Mouse (Mus musculus) intestine, postnatal 0 days (tissue): ENCODE data around the gene Arid5a. TPM values are rescaled to one million over a fixed set of nuclear protein-coding genes. Genes with fewer than 3 reads are reported as not detected.

Source experiments
- ATAC-seq: fragments of 200-750 bp; cut with Nextera tagmentation; 2 replicates; pipeline ENCODE4 v1.8.0; 2017; ENCODE audit warnings: mild to moderate bottlenecking, moderate TSS enrichment, moderate library complexity
- H3K27ac ChIP-seq: fragments of 300-500 bp; sonication (generic); 2 replicates; pipeline ENCODE4 v1.5.1; 2014; ENCODE audit warnings: mild to moderate bottlenecking, low read depth, low read length, moderate library complexity
- H3K27me3 ChIP-seq: fragments of 300-500 bp; sonication (generic); replicated peaks from 2 replicates; pipeline ENCODE4 v1.6.1; 2014; ENCODE audit warnings: low read length, mixed read lengths; ENCODE audit not compliant: control insufficient read depth, insufficient read depth
- H3K36me3 ChIP-seq: fragments of 300-500 bp; sonication (generic); 2 replicates; pipeline ENCODE4 v1.6.1; 2014; ENCODE audit warnings: mild to moderate bottlenecking, moderate library complexity; ENCODE audit not compliant: control insufficient read depth, insufficient read depth
- H3K4me1 ChIP-seq: fragments of 300-500 bp; sonication (generic); replicated peaks from 2 replicates; pipeline ENCODE4 v1.6.1; 2014; ENCODE audit warnings: antibody characterized with exemption, low read length, mixed read lengths; ENCODE audit not compliant: control insufficient read depth, insufficient read depth
- H3K4me2 ChIP-seq: fragments of 300-500 bp; sonication (generic); replicated peaks from 2 replicates; pipeline ENCODE4 v1.6.1; 2014; ENCODE audit warnings: low read depth, mild to moderate bottlenecking, moderate library complexity
- H3K4me3 ChIP-seq: fragments of 300-500 bp; sonication (generic); 2 replicates; pipeline ENCODE4 v1.5.1; 2014; ENCODE audit warnings: low read depth, low read length
- H3K9ac ChIP-seq: fragments of 300-500 bp; sonication (generic); 2 replicates; pipeline ENCODE4 v1.6.1; 2014; ENCODE audit warnings: mild to moderate bottlenecking, low read depth, low read length
- H3K9me3 ChIP-seq: fragments of 300-500 bp; sonication (generic); 2 replicates; pipeline ENCODE4 v1.6.1; 2016; ENCODE audit warnings: mixed run types; ENCODE audit not compliant: control insufficient read depth
- CTCF ChIP-seq: sonication (generic); IDR thresholded peaks from 2 replicates; pipeline ENCODE4 v1.5.1; 2016; ENCODE audit warnings: low read depth, mild to moderate bottlenecking, control low read depth, antibody characterized with exemption, moderate library complexity
- WGBS: fragments of 180-500 bp; shearing (Covaris S2); extraction: QIAGEN DNeasy Blood & Tissue Kit; methylation state at CpG from one replicate; pipeline ENCODE4 v1.1.7; 2014; 5-methylcytosine and 5-hydroxymethylcytosine counted together
- polyA plus RNA-seq: library from polyadenylated mRNA; unstranded; fragments of >200 nt; fragmentation: Nextera tagmentation; extraction: Ambion mirVana; gene quantifications from 2 replicates; pipeline ENCODE4 v1.2.1, GENCODE M21; 2015

Gene Arid5a
- polyA plus RNA-seq, 1 experiment from 2014 or later, result 3.6 TPM

DNA sequence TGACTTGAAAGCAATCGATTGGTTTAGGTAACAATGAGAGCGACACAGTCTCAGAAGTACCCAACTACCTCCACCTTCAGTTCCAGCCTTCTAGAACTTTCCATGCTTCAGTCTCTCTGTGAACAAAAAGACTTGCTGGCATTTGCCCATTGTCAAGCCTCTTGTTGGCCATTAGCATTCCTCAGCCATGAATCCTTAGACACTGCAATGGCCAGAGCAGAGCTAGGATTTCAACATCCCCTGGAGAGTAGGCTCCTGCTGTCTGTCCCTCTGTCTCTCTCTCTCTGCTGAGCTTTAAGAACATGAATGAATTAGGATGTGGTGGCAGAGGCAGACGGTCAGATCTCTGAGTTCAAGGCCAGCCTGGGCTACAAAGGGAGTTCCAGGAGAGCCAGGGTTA lies 26.6 kb upstream of the Arid5a start:
- Histone ChIP-seq H3K36me3 (no peaks in the 10 kb centered on the region), H3K9ac (no peak overlapping the region), H3K4me1 (no peaks in the 10 kb centered on the region), H3K9me3 (no peaks in the 10 kb centered on the region), H3K4me3 (no peak overlapping the region), H3K27me3 (no peaks in the 10 kb centered on the region), H3K27ac (no peak overlapping the region), H3K4me2 (no peak overlapping the region)
- no peak for TF ChIP-seq CTCF
- ATAC-seq, result no peak
- 83% methylated on average over 3 of the region's 3 CpGs for WGBS

DNA sequence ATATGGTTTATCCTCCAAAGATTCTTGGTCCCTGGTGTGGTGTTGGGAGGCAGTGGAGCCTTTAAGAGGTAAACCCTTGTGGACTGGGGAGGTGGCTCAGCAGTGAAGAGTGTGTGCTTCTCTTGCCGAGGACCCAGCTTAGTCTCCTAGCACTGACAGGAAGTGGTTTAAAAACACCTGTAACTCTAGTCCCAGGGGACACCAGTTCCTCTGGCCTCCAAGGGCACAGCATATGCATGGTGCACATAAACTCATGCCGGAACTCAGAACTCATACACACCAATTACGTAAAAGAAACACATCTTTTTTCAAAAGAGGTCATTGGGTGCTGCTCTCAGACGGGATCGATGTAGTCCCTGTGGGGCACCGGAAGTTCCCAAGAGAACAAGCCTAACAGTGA lies 25.7 kb upstream of the Arid5a start:
- WGBS, result 88% methylated on average over 6 of the region's 6 CpGs
- TF ChIP-seq CTCF, result no peak
- Histone ChIP-seq H3K9ac (no peak overlapping the region), H3K4me2 (no peak overlapping the region), H3K27me3 (no peaks in the 10 kb centered on the region), H3K9me3 (no peaks in the 10 kb centered on the region), H3K4me3 (no peak overlapping the region), H3K27ac (no peak overlapping the region), H3K4me1 (no peaks in the 10 kb centered on the region), H3K36me3 (no peaks in the 10 kb centered on the region)
- no peak for ATAC-seq

DNA sequence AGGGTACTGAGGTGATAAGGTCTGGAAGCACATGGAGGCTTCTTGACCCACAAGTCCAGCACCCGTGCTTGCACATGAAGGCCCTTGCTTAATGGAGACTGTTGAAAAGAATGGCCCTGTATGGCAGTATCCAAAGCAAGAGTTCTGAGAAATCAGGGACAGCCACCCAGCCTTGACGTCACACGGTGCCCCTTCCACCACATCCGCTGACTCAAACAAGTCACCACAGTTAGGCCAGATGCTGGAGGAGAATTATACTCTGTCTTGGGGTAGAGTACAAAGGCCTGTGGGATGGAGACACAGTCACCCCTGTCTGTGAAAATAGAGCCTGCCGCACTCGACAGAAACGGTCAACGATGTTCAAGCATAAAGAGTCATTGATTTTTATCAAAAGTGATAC lies 14.1 kb upstream of the Arid5a start:
- 89% methylated on average over 8 of the region's 8 CpGs for WGBS
- no peak for ATAC-seq

DNA sequence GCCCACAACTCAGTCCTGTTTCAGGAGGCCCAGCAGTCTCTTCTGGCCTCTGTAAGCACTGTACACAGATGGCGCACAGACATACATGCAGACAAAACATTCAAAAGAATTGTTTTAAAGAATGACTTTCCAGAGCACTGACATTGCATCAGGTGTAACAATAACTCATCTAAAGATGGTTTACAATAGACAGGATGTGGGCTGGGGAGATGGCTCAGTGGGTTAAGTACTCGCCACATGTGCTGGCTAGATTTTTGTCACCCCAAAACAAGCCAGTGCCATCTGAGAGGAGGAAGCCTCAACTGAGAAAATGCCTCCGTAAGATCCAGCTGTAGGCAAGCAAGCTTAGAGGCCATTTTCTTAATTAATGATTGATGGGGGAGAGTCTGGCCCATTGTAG lies 13.1 kb upstream of the Arid5a start:
- Histone ChIP-seq H3K4me1 (no peaks in the 10 kb centered on the region), H3K9ac (no peak overlapping the region), H3K27me3 (0 out of 2 replicates have a peak, but pooled peaks cover 10% of the 10 kb centered on the region), H3K9me3 (no peaks in the 10 kb centered on the region), H3K27ac (no peak overlapping the region), H3K4me2 (no peak overlapping the region), H3K4me3 (no peak overlapping the region), H3K36me3 (no peaks in the 10 kb centered on the region)
- ATAC-seq, result no peak
- no peak for TF ChIP-seq CTCF
- 56% methylated on average over 3 of the region's 3 CpGs for WGBS

More for the DNA sequence above, 14.1 kb upstream of the Arid5a start:
- no peak overlapping the region for H3K4me3 ChIP-seq
- H3K36me3 ChIP-seq, result no peaks in the 10 kb centered on the region
- no peaks in the 10 kb centered on the region for H3K9me3 ChIP-seq
- TF ChIP-seq CTCF, result no peak
- no peak overlapping the region for H3K4me2 ChIP-seq
- 0 out of 2 replicates have a peak, but pooled peaks cover 6% of the 10 kb centered on the region for H3K27me3 ChIP-seq
- H3K4me1 ChIP-seq, result no peaks in the 10 kb centered on the region
- no peak overlapping the region for H3K27ac ChIP-seq
- no peak overlapping the region for H3K9ac ChIP-seq

DNA sequence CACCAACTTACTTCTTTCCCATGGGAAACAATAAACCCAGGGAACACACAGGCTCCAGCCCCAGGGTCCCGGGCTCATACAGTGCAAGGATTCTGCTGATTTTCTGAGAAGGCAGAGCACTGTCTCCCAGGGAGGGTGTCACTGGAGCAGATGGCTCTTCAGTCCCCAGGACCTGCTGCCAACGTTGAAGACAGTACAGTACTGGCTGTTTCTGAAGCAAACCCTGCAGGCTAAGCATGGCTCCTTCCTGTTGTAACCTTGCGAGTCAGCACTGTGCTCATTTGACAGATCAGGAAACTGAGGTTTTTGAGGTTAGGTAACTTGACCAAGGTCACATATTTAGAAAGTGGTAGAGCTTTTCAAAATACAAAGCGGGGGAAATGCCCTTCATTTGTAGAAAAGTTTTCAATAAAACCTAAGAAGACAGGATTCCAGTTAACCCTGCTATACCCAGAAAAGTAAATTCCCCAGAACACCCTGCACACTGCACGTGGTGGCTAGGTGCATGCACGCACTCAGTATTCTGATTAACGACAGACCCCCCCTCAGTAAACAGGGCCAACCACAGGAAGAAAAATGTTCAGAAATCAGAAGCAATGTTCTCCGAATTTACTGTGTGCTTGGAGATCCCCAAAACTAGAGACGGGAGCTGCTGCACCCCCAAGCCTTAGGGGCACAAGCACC lies 10.9 kb upstream of the Arid5a start:
- 64% methylated on average over 9 of the region's 9 CpGs for WGBS
- no peak overlapping the region for H3K4me3 ChIP-seq
- H3K9me3 ChIP-seq, result no peaks in the 10 kb centered on the region
- TF ChIP-seq CTCF, result no peak
- H3K27ac ChIP-seq, result no peak overlapping the region
- H3K4me1 ChIP-seq, result no peaks in the 10 kb centered on the region
- H3K9ac ChIP-seq, result no peak overlapping the region
- H3K4me2 ChIP-seq, result no peak overlapping the region
- ATAC-seq, result no peak
- 0 out of 2 replicates have a peak, but pooled peaks cover 10% of the 10 kb centered on the region for H3K27me3 ChIP-seq
- H3K36me3 ChIP-seq, result no peaks in the 10 kb centered on the region

DNA sequence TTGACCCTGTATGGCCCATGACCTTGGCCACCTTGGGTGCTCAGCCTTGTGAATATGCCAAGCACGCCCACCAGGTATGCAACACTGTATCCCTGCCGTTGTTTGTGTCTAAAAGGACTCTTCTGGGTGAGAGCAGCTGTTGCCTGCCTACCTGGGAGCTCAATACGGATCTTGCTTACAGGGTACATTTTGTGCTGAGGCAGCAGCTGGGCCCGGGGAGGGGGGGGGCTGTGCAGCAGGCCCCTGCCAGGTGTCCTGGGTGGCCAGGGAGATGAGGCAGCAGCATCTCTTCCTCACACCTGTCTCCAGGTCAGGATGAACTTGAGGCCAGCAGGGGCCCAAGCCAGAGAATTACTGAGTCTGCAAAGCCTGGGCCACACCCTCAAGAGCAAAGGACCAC lies 9.4 kb upstream of the Arid5a start:
- H3K36me3 ChIP-seq, result no peaks in the 10 kb centered on the region
- H3K27me3 ChIP-seq, result peaks cover 16% of the 10 kb centered on the region; the same call in 1 of the 2 replicates
- no peak overlapping the region for H3K4me2 ChIP-seq
- WGBS, result 76% methylated on average over 4 of the region's 4 CpGs
- H3K4me1 ChIP-seq, result peaks cover 3% of the 10 kb centered on the region
- H3K9ac ChIP-seq, result no peak overlapping the region
- no peak for TF ChIP-seq CTCF
- ATAC-seq, result no peak
- no peak overlapping the region for H3K4me3 ChIP-seq
- no peak overlapping the region for H3K27ac ChIP-seq
- H3K9me3 ChIP-seq, result no peaks in the 10 kb centered on the region
